Mouse (Mus musculus): ENCODE data around the gene Atp8b3. TPM values are rescaled to one million over a fixed set of nuclear protein-coding genes. Genes with fewer than 3 reads are reported as not detected.

Atp8b3 gene
- polyA plus RNA-seq, 1 experiment from 2014 or later, result 0.23 TPM

GRCm38 (mm10) chr10:80486862-80487379 is 52.0 kb downstream of the Atp8b3 start:
- H3K4me3 ChIP-seq, result no peak overlapping the region
- peaks cover 3% of the 10 kb centered on the region; the same call in 1 of the 2 replicates for H3K9me3 ChIP-seq
- ATAC-seq (ENCODE audit: insufficient number of reproducible peaks, insufficient read depth, low FRiP score, low TSS enrichment), result no peak
- H3K27me3 ChIP-seq, result peaks cover 89% of the 10 kb centered on the region
- no peak overlapping the region for H3K4me2 ChIP-seq (replicated peaks)
- 80% methylated on average over 7 of the region's 7 CpGs for WGBS
- no peaks in the 10 kb centered on the region for H3K36me3 ChIP-seq
- H3K4me1 ChIP-seq, result no peaks in the 10 kb centered on the region
- no peak overlapping the region for H3K9ac ChIP-seq
- H3K27ac ChIP-seq, result no peak overlapping the region

DNA sequence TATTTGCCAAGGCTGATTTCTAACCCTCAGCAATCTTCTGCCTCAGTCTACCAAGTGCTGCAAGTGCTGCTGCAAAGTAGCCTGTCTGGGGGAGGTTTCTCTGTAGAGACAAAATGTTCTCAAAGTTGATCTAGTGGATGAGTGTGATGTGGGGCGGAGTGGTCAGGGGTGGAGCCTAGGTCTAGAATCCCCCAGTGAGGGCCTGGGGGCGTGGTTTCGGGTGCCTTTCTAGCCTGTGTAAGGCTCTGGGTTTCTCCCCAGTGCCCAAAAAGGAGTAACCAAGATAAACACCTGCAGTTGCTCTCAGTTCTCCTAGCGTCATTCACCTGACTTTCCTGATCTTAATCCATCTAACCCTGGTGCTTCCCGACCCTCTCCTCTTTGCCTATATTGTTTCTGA is 57.9 kb downstream of the Atp8b3 start:
- 19% methylated on average over 5 of the region's 5 CpGs for WGBS
- Histone ChIP-seq H3K9me3 (no peaks in the 10 kb centered on the region), H3K4me3 (no peak overlapping the region), H3K27me3 (peaks cover 69% of the 10 kb centered on the region), H3K4me2 (replicated peaks) (no peak overlapping the region), H3K4me1 (no peaks in the 10 kb centered on the region), H3K9ac (0 out of 2 replicates have a peak overlapping the region, but pooled peaks have one; percentile 15), H3K36me3 (no peaks in the 10 kb centered on the region), H3K27ac (no peak overlapping the region)
- no peak for ATAC-seq (ENCODE audit: insufficient number of reproducible peaks, insufficient read depth, low FRiP score, low TSS enrichment)

DNA sequence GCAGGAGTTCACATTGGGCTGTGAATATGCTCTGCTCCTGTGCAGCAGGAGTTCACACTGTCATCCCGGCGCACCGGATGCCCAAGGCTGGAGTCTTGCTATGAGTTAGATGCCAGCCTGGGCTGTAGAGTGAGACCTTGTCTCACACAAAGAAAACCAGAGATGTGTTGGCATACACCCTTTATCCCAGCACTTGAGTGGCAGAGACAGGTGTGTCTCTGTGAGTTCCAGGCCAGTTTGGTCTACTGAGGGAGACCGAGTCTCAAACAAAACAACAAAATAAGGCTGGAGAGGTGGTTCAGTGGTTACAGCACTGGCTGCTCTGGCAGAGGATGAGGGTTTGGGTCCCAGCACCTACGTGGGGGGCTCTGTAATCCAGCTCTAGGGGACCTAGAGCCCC is 60.4 kb downstream of the Atp8b3 start:
- Histone ChIP-seq H3K4me1 (peaks cover 6% of the 10 kb centered on the region; the same call in 1 of the 2 replicates), H3K9me3 (no peaks in the 10 kb centered on the region), H3K4me3 (no peak overlapping the region), H3K9ac (no peak overlapping the region), H3K27ac (no peak overlapping the region), H3K36me3 (no peaks in the 10 kb centered on the region), H3K27me3 (peaks cover 44% of the 10 kb centered on the region), H3K4me2 (replicated peaks) (no peak overlapping the region)
- 74% methylated on average over 5 of the region's 5 CpGs for WGBS
- no peak for ATAC-seq (ENCODE audit: insufficient number of reproducible peaks, insufficient read depth, low FRiP score, low TSS enrichment)

DNA sequence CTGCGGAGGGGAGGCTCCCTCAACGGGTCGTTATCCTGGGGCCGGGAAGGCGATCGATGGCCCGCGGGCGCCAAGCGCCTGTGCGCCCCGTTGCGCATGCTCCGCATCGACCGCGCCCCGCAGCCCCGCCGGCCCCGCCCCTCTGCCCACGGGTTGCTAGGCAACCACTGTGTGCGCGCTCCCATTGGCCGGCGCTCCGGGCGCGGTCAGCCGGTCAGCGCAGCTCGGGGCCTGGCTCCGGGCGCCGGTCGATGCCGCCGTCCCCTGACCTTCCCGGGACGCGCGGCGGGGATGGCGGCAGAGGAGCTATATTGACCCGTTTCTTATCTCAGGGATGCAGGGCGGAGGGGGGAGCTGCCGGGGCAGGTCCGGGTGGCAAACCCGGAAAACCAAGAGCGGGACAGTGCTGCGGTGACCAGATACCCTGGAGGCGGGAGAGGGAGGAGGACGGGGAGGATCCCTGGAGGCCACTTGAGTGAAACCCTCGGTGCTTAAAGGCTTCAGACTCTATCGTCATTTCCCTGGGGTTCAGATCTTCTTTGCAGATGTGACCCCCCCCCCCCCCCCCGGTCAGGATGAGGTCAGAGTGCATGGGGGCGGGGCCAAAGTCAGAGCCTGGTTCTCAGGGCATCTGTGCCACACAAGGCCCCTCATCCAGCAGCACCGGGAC is 63.5 kb downstream of the Atp8b3 start:
- H3K4me3 ChIP-seq, result peak overlapping the region; percentile 56
- H3K27me3 ChIP-seq, result peaks cover 45% of the 10 kb centered on the region
- peak; percentile 77 for ATAC-seq (ENCODE audit: insufficient number of reproducible peaks, insufficient read depth, low FRiP score, low TSS enrichment)
- WGBS, result under 1% methylated on average over 58 of the region's 58 CpGs
- H3K9ac ChIP-seq, result peak overlapping the region; percentile 51
- H3K27ac ChIP-seq, result peak overlapping the region; percentile 52; the same call in 1 of the 2 replicates
- H3K36me3 ChIP-seq, result no peaks in the 10 kb centered on the region
- peak overlapping the region; percentile 68 for H3K4me2 ChIP-seq (replicated peaks)
- H3K4me1 ChIP-seq, result peaks cover 6% of the 10 kb centered on the region; the same call in 1 of the 2 replicates
- H3K9me3 ChIP-seq, result no peaks in the 10 kb centered on the region

Other genes with a start within 250 kb of the Atp8b3 start
- 851 and 902 TPM in 2 replicates for gene Rps15, start 246.7 kb downstream of the Atp8b3 start, polyA plus RNA-seq (2016; fragmentation: Nextera tagmentation; extraction: Ambion mirVana)
- 18.3 and 21.7 TPM in 2 replicates for gene Apc2, start 243.1 kb downstream of the Atp8b3 start, polyA plus RNA-seq (2016; fragmentation: Nextera tagmentation; extraction: Ambion mirVana)
- gene 2310011J03Rik, start 218.6 kb downstream of the Atp8b3 start, polyA plus RNA-seq (2016; fragmentation: Nextera tagmentation; extraction: Ambion mirVana), result 50.0 and 50.3 TPM in 2 replicates
- 4.5 and 5.1 TPM in 2 replicates for gene Pcsk4, start 209.6 kb downstream of the Atp8b3 start, polyA plus RNA-seq (2016; fragmentation: Nextera tagmentation; extraction: Ambion mirVana)
- gene Reep6, start 209.2 kb downstream of the Atp8b3 start, polyA plus RNA-seq (2016; fragmentation: Nextera tagmentation; extraction: Ambion mirVana), result 4.2 and 5.7 TPM in 2 replicates
- gene Adamtsl5, start 190.7 kb downstream of the Atp8b3 start, polyA plus RNA-seq (2016; fragmentation: Nextera tagmentation; extraction: Ambion mirVana), result 1.0 and 2.2 TPM in 2 replicates
- 0.87 and 1.2 TPM in 2 replicates for gene Plk5, start 182.7 kb downstream of the Atp8b3 start, polyA plus RNA-seq (2016; fragmentation: Nextera tagmentation; extraction: Ambion mirVana)
- gene Mex3d, start 151.5 kb downstream of the Atp8b3 start, polyA plus RNA-seq (2016; fragmentation: Nextera tagmentation; extraction: Ambion mirVana), result 13.1 and 14.9 TPM in 2 replicates
- 332 and 349 TPM in 2 replicates for gene Mbd3, start 139.6 kb downstream of the Atp8b3 start, polyA plus RNA-seq (2016; fragmentation: Nextera tagmentation; extraction: Ambion mirVana)
- 403 and 464 TPM in 2 replicates for gene Uqcr11, start 132.3 kb downstream of the Atp8b3 start, polyA plus RNA-seq (2016; fragmentation: Nextera tagmentation; extraction: Ambion mirVana)
- 251 and 258 TPM in 2 replicates for gene Tcf3, start 105.5 kb downstream of the Atp8b3 start, polyA plus RNA-seq (2016; fragmentation: Nextera tagmentation; extraction: Ambion mirVana)
- gene Onecut3, start 44.3 kb downstream of the Atp8b3 start, polyA plus RNA-seq (2016; fragmentation: Nextera tagmentation; extraction: Ambion mirVana), result 0.10 and 0.13 TPM in 2 replicates
- gene Rexo1, start 22.4 kb upstream of the Atp8b3 start, polyA plus RNA-seq (2016; fragmentation: Nextera tagmentation; extraction: Ambion mirVana), result 32.9 and 33.1 TPM in 2 replicates
- gene Klf16, start 38.2 kb upstream of the Atp8b3 start, polyA plus RNA-seq (2016; fragmentation: Nextera tagmentation; extraction: Ambion mirVana), result 12.4 and 12.5 TPM in 2 replicates
- 123 and 125 TPM in 2 replicates for gene Abhd17a, start 51.2 kb upstream of the Atp8b3 start, polyA plus RNA-seq (2016; fragmentation: Nextera tagmentation; extraction: Ambion mirVana)
- gene Scamp4, start 63.7 kb upstream of the Atp8b3 start, polyA plus RNA-seq (2016; fragmentation: Nextera tagmentation; extraction: Ambion mirVana), result 77.4 and 80.6 TPM in 2 replicates
- 7.0 and 7.8 TPM in 2 replicates for gene Adat3, start 63.8 kb upstream of the Atp8b3 start, polyA plus RNA-seq (2016; fragmentation: Nextera tagmentation; extraction: Ambion mirVana)
- gene Gm49322, start 66.9 kb upstream of the Atp8b3 start, polyA plus RNA-seq (2016; fragmentation: Nextera tagmentation; extraction: Ambion mirVana), result 4.7 and 5.9 TPM in 2 replicates
- gene Csnk1g2, start 83.7 kb upstream of the Atp8b3 start, polyA plus RNA-seq (2016; fragmentation: Nextera tagmentation; extraction: Ambion mirVana), result 250 and 263 TPM in 2 replicates
- 109 and 110 TPM in 2 replicates for gene Btbd2, start 117.9 kb upstream of the Atp8b3 start, polyA plus RNA-seq (2016; fragmentation: Nextera tagmentation; extraction: Ambion mirVana)
- 117 and 122 TPM in 2 replicates for gene Mknk2, start 139.0 kb upstream of the Atp8b3 start, polyA plus RNA-seq (2016; fragmentation: Nextera tagmentation; extraction: Ambion mirVana)
- 57.4 and 60.9 TPM in 2 replicates for gene Mob3a, start 162.9 kb upstream of the Atp8b3 start, polyA plus RNA-seq (2016; fragmentation: Nextera tagmentation; extraction: Ambion mirVana)
- 20.5 and 23.6 TPM in 2 replicates for gene Izumo4, start 163.1 kb upstream of the Atp8b3 start, polyA plus RNA-seq (2016; fragmentation: Nextera tagmentation; extraction: Ambion mirVana)
- gene Ap3d1, start 203.1 kb upstream of the Atp8b3 start, polyA plus RNA-seq (2016; fragmentation: Nextera tagmentation; extraction: Ambion mirVana), result 84.7 and 85.8 TPM in 2 replicates
- gene Dot1l, start 216.1 kb upstream of the Atp8b3 start, polyA plus RNA-seq (2016; fragmentation: Nextera tagmentation; extraction: Ambion mirVana), result 23.5 and 26.1 TPM in 2 replicates